Mouse (Mus musculus) thymus, adult 2 months (tissue): ENCODE data around the gene Edaradd.

ENCODE experiments used
- CTCF ChIP-seq: fragments of 200-500 bp; IDR thresholded peaks from 2 replicates; pipeline ENCODE4 v1.5.1; 2012; ENCODE audit warnings: mild to moderate bottlenecking, control low read depth, low read length, moderate library complexity, borderline replicate concordance; ENCODE audit not compliant: control insufficient read depth, poor library complexity, insufficient read depth; ENCODE audit errors: extremely low read depth
- POLR2A ChIP-seq: fragments of 200-500 bp; IDR thresholded peaks from 2 replicates; pipeline ENCODE4 v1.6.1; 2012; ENCODE audit warnings: mild to moderate bottlenecking, low read length, control low read depth, moderate library complexity; ENCODE audit not compliant: control insufficient read depth, poor library complexity, insufficient read depth; ENCODE audit errors: extremely low read depth

- TF ChIP-seq CTCF: no peak
- TF ChIP-seq POLR2A: no peak
Measured at GRCm38 (mm10) chr13:12433843-12434242, 86.4 kb downstream of the Edaradd start.
